Mouse (Mus musculus): ENCODE results near the gene Slc25a1.

- TF ChIP-seq CTCF (IDR thresholded peaks at IDR 0.05; ENCODE audit: low read depth) = peak; percentile 96
- TF ChIP-seq EP300 (IDR thresholded peaks at IDR 0.05; ENCODE audit: low read depth) = no peak
Measured at GRCm38 (mm10) chr16:17938821-17939220, 10.8 kb upstream of the Slc25a1 start.
